Mouse (Mus musculus): ENCODE results near the gene Pus7l.

Gene Pus7l

GRCm38 (mm10) chr15:94477287-94477686 is 66.1 kb downstream of the Pus7l start:
- no peak for DNase-seq

GRCm38 (mm10) chr15:94475975-94476374 is 67.4 kb downstream of the Pus7l start:
- no peak for DNase-seq
